Mouse (Mus musculus) CH12.LX (cell line): Measurements from ENCODE around the gene AI593442.

ENCODE experiments used
- CTCF ChIP-seq, 2 experiments: IDR thresholded peaks in 1 of 2; conservative IDR thresholded peaks in 1 of 2; 2 replicates each; pipeline ENCODE4 v1.5.1; 2011 to 2012; ENCODE audit warnings: low read depth in 2 of 2, low read length in 2 of 2, improper control_type of control experiment in 1 of 2, inconsistent platforms in 1 of 2, mild to moderate bottlenecking in 1 of 2, moderate library complexity in 1 of 2
- EP300 ChIP-seq: IDR thresholded peaks from 2 replicates; pipeline ENCODE4 v1.6.1; 2011; ENCODE audit warnings: low read length, improper control_type of control experiment
- GABPA ChIP-seq: IDR thresholded peaks from 2 replicates; pipeline ENCODE4 v1.6.1; 2012; ENCODE audit warnings: low read depth, low read length, improper control_type of control experiment, inconsistent platforms; ENCODE audit not compliant: insufficient replicate concordance
- JUND ChIP-seq: conservative IDR thresholded peaks from 2 replicates; pipeline ENCODE4 v1.6.1; 2011; ENCODE audit warnings: low read depth, low read length, improper control_type of control experiment
- MYC ChIP-seq: IDR thresholded peaks from 2 replicates; pipeline ENCODE4 v1.6.1; 2011; ENCODE audit warnings: low read depth, mild to moderate bottlenecking, improper control_type of control experiment, low read length
- TCF12 ChIP-seq: IDR thresholded peaks from 2 replicates; pipeline ENCODE4 v1.6.1; 2014; ENCODE audit warnings: low read depth, mild to moderate bottlenecking, inconsistent platforms, low read length, improper control_type of control experiment

GRCm38 (mm10) chr9:52661422-52661821 lies 18.2 kb downstream of the AI593442 start:
- TF ChIP-seq JUND (no peak), EP300 (no peak), TCF12 (no peak), CTCF (conservative IDR thresholded peaks at IDR 0.05 in 1 of 2, IDR thresholded peaks at IDR 0.05 in 1 of 2; ENCODE audit: low read depth in 2 of 2, low read length in 2 of 2) (no peak), GABPA (no peak), MYC (no peak)
